Mouse (Mus musculus) hindbrain, embryonic 11.5 days (tissue): Measurements from ENCODE around the gene Idi1. TPM values are rescaled to one million over a fixed set of nuclear protein-coding genes. Genes with fewer than 3 reads are reported as not detected.

Experiments used
- ATAC-seq: fragments of 200-750 bp; cut with Nextera tagmentation; 2 replicates; pipeline ENCODE4 v1.8.0; 2017; ENCODE audit warnings: mild to moderate bottlenecking, moderate TSS enrichment, moderate library complexity; ENCODE audit not compliant: low FRiP score
- DNase-seq: peaks from one replicate; pipeline ENCODE4 v3.0.0-alpha.2; 2015; ENCODE audit warnings: low spot score
- H3K27ac ChIP-seq: fragments of 300-500 bp; sonication (generic); 2 replicates; pipeline ENCODE4 v1.5.1; 2014; ENCODE audit warnings: mild to moderate bottlenecking, low read depth, low read length
- H3K27me3 ChIP-seq: fragments of 300-500 bp; sonication (generic); 2 replicates; pipeline ENCODE4 v1.6.1; 2014; ENCODE audit warnings: mild to moderate bottlenecking, low read length, moderate library complexity, mixed read lengths; ENCODE audit not compliant: control insufficient read depth, insufficient read depth
- H3K36me3 ChIP-seq: fragments of 300-500 bp; sonication (generic); 2 replicates; pipeline ENCODE4 v1.6.1; 2014; ENCODE audit warnings: mild to moderate bottlenecking, low read length, moderate library complexity, mixed read lengths; ENCODE audit not compliant: control insufficient read depth, insufficient read depth
- H3K4me1 ChIP-seq: fragments of 300-500 bp; sonication (generic); replicated peaks from 2 replicates; pipeline ENCODE4 v1.6.1; 2014; ENCODE audit warnings: low read length, mixed read lengths; ENCODE audit not compliant: control insufficient read depth, insufficient read depth
- H3K4me2 ChIP-seq: fragments of 300-500 bp; sonication (generic); replicated peaks from 2 replicates; pipeline ENCODE4 v1.6.1; 2014; ENCODE audit warnings: mild to moderate bottlenecking, low read depth, low read length
- H3K4me3 ChIP-seq: fragments of 300-500 bp; sonication (generic); 2 replicates; pipeline ENCODE4 v1.5.1; 2014; ENCODE audit warnings: low read depth, low read length
- H3K9ac ChIP-seq: fragments of 300-500 bp; sonication (generic); 2 replicates; pipeline ENCODE4 v1.6.1; 2014; ENCODE audit warnings: low read depth, low read length
- H3K9me3 ChIP-seq: fragments of 300-500 bp; sonication (generic); 2 replicates; pipeline ENCODE4 v1.6.1; 2016; ENCODE audit warnings: low read length; ENCODE audit not compliant: control insufficient read depth
- WGBS: fragments of 180-500 bp; shearing (Covaris S2); extraction: QIAGEN DNeasy Blood & Tissue Kit; methylation state at CpG from one replicate; pipeline ENCODE4 v1.1.7; 2014; 5-methylcytosine and 5-hydroxymethylcytosine counted together
- polyA plus RNA-seq: library from polyadenylated mRNA; unstranded; fragments of >200 nt; fragmentation: Nextera tagmentation; extraction: Ambion mirVana; gene quantifications from 2 replicates; pipeline ENCODE4 v1.2.1, GENCODE M21; 2014

Gene Idi1
- polyA plus RNA-seq, 1 experiment from 2014 or later, result 165 TPM

DNA sequence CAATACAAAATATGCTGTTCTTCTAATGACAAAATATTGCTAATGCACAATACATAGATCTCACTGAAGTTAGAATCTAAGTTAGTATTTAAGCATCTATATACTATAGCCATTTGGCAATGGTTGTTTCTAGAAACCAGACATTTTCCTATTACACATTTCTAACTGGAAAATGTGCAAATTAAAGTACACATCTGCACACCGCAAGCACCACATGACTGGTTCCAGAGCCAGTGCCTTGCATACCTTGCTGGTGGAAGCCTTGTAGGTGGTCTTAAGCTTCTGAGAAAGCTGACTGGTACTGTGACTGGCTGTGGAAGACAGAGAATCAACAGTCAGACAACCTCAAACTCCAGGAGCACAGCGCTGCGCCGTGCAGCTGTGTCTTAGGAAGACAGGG, 31.9 kb upstream of the Idi1 start:
- Histone ChIP-seq H3K9me3 (no peaks in the 10 kb centered on the region), H3K4me3 (no peak overlapping the region), H3K36me3 (peaks cover 5% of the 10 kb centered on the region; the same call in 1 of the 2 replicates), H3K27ac (no peak overlapping the region), H3K9ac (no peak overlapping the region), H3K4me2 (no peak overlapping the region), H3K27me3 (no peaks in the 10 kb centered on the region), H3K4me1 (no peaks in the 10 kb centered on the region)
- DNase-seq (no peak), ATAC-seq (no peak)
- WGBS, result 95% methylated on average over 4 of the region's 4 CpGs

DNA sequence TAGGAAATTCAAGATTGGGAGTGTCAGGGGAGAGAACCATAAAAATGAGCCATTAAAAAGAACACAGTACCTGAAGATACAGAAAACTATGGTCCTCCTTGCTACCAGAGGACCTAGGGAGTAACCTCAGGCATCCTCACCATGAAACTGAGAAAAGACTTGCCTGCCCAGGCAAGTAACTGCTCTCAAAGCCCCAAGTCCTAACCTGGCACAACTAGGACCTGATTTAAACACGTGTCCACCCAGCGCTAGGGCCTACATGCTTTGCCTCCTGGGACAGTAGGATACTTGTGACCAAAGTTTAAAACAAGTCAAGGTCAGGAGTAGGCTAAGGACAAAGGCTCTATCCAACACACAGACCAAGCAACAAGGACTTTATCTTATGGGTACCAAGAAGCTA, 30.5 kb upstream of the Idi1 start:
- Histone ChIP-seq H3K4me2 (no peak overlapping the region), H3K36me3 (peaks cover 3% of the 10 kb centered on the region; the same call in 1 of the 2 replicates), H3K4me3 (no peak overlapping the region), H3K4me1 (no peaks in the 10 kb centered on the region), H3K9me3 (no peaks in the 10 kb centered on the region), H3K27me3 (no peaks in the 10 kb centered on the region), H3K9ac (no peak overlapping the region), H3K27ac (no peak overlapping the region)
- no peak for ATAC-seq
- no peak for DNase-seq
- WGBS, result 87% methylated on average over 2 of the region's 2 CpGs

DNA sequence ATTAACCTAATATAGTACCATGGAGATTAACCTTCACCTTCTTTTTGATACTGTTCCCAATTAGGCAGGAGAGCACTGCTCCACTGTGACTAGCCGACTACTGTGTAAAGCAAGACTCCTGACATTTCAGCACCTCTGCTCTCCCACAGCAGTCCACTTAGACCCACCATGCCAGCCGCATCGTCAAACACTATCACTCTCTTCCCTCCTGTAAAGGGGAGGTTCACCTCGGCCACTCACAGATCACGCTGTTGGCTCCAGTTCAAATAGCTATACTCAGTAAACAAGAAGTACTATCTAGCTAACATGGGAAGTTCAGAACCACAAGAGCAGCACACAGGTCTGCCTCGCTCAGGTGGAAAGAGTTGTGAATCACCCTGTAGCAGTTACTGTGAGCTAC, 26.8 kb upstream of the Idi1 start:
- DNase-seq (no peak), ATAC-seq (no peak)
- Histone ChIP-seq H3K27me3 (no peaks in the 10 kb centered on the region), H3K4me1 (no peaks in the 10 kb centered on the region), H3K9me3 (no peaks in the 10 kb centered on the region), H3K9ac (no peak overlapping the region), H3K36me3 (peaks cover 3% of the 10 kb centered on the region; the same call in 1 of the 2 replicates), H3K4me2 (no peak overlapping the region), H3K27ac (no peak overlapping the region), H3K4me3 (no peak overlapping the region)
- WGBS, result 97% methylated on average over 6 of the region's 6 CpGs

DNA sequence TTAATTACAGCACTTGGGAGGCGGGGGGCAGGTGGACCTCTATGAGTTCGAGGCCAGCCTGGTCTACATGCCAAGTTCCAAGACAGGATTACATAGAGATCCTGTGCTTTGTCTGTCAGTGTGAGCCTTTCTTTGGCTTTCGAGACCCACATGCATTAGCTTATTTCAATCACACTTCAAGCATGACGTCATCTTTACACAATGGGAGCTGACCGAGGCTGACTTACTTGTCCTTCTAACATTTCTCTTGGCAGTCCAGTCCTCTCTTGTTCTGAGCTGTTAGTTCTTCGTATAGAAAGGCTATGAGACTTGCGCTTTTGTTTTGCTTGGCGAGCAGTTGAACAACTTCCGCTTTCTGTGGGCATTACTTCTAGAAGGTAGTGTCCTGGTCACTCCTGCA, 24.4 kb upstream of the Idi1 start:
- Histone ChIP-seq H3K9ac (no peak overlapping the region), H3K36me3 (no peaks in the 10 kb centered on the region), H3K4me2 (no peak overlapping the region), H3K4me3 (no peak overlapping the region), H3K27me3 (no peaks in the 10 kb centered on the region), H3K9me3 (no peaks in the 10 kb centered on the region), H3K27ac (no peak overlapping the region), H3K4me1 (no peaks in the 10 kb centered on the region)
- ATAC-seq, result no peak
- DNase-seq, result no peak
- 94% methylated on average over 9 of the region's 9 CpGs for WGBS

DNA sequence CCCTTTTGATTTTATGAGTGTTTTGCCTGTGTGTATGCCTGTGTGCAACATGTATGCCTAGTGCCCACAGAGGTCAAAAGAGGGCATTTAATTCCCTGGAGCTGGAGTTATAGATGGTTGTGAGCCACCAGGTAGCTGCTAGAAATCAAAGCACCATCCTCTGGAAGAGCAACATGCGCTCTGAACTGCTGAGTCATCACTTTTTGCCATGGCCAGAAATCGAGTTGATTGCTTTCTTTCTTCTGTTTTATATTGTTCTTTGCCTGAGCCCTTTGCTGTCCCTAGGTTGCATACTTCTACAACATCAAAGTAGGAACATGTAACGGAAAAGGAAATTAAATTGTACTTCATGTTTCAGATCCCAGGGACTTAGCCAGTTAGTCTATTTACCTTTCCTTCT, 20.3 kb upstream of the Idi1 start:
- WGBS, result 91% methylated on average over 3 of the region's 3 CpGs
- H3K4me1 ChIP-seq, result no peaks in the 10 kb centered on the region
- no peaks in the 10 kb centered on the region for H3K36me3 ChIP-seq
- H3K27ac ChIP-seq, result no peak overlapping the region
- no peak overlapping the region for H3K4me2 ChIP-seq
- ATAC-seq (no peak), DNase-seq (no peak)
- no peaks in the 10 kb centered on the region for H3K9me3 ChIP-seq
- no peak overlapping the region for H3K4me3 ChIP-seq
- no peaks in the 10 kb centered on the region for H3K27me3 ChIP-seq
- H3K9ac ChIP-seq, result no peak overlapping the region

DNA sequence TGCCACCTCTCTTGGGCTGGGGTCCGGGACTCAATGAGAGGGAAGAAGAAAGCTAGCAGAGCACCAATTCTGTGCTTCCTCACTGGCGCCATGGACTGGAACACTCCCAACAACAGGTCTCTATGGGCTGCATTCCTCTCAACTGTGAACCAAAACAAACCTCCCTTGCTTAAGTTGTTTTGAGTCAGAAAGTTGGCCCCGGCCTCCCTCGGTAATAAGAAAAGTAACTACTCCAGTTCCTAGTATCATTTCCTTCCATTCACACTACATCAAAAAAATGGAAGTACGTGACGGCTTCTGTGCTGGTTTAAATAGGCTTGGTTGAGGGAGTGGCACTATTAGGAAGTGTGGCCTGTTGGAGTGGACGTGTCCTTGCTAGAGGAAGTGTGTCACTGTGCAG, 18.7 kb upstream of the Idi1 start:
- ATAC-seq (no peak), DNase-seq (no peak)
- H3K36me3 ChIP-seq, result no peaks in the 10 kb centered on the region
- H3K27ac ChIP-seq, result no peak overlapping the region
- H3K9me3 ChIP-seq, result no peaks in the 10 kb centered on the region
- H3K4me2 ChIP-seq, result no peak overlapping the region
- no peak overlapping the region for H3K9ac ChIP-seq
- no peaks in the 10 kb centered on the region for H3K4me1 ChIP-seq
- H3K4me3 ChIP-seq, result no peak overlapping the region
- WGBS, result 92% methylated on average over 7 of the region's 7 CpGs
- no peaks in the 10 kb centered on the region for H3K27me3 ChIP-seq

DNA sequence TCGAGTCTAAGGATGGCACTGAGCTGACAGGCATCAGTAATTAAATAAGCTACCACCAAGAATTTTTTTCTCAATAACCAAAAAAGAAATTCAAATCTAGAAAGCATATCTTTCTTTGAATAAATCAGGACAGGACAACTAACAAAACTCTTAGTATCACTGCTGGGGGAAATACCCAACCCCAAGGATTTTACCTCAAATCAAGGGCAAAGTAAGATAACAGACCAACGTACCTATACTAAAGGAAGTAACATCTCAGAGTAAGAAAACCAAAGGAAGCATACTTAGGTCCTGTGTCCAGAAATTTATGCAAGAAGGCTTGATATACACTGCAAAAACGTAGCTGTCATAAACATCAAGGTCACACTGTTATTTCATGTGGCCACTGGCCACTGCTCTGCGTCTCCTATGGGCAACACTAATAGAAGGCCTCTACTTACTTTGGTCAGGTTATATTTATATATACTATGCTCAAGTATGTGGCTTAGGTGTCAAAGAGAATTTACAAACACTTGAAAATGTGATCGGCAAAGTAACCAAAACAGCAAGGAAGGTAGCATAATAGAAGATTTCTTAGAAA, 15.6 kb upstream of the Idi1 start:
- no peaks in the 10 kb centered on the region for H3K9me3 ChIP-seq
- H3K4me2 ChIP-seq, result peak overlapping the region; percentile 71
- no peak overlapping the region for H3K27ac ChIP-seq
- H3K27me3 ChIP-seq, result no peaks in the 10 kb centered on the region
- 82% methylated on average over 5 of the region's 5 CpGs for WGBS
- DNase-seq (no peak), ATAC-seq (no peak)
- H3K36me3 ChIP-seq, result no peaks in the 10 kb centered on the region
- peak overlapping the region; percentile 89 for H3K4me3 ChIP-seq
- no peaks in the 10 kb centered on the region for H3K4me1 ChIP-seq
- peak overlapping the region; percentile 88 for H3K9ac ChIP-seq

DNA sequence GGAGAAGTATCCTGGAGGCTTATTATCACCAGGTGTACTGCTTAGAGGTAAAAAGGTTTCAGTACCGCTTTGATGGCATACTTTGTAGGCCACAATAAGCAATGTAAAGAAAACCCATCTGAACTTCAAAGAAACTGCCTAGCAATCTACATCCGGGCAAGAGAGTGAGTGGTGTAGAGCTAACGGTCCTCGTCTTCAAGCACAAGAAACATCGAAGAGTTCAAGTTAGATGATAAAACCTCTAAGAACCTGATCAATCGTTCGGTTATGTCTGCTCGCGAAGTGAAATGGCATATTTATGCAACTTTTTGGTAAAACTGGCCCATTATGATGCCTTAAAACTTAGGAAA, 15.2 kb upstream of the Idi1 start:
- DNase-seq (peak; percentile 39), ATAC-seq (no peak)
- Histone ChIP-seq H3K9me3 (no peaks in the 10 kb centered on the region), H3K4me1 (no peaks in the 10 kb centered on the region), H3K4me2 (peak overlapping the region; percentile 71), H3K9ac (peak overlapping the region; percentile 88), H3K27me3 (no peaks in the 10 kb centered on the region), H3K4me3 (peak overlapping the region; percentile 89), H3K27ac (peak overlapping the region; percentile 96; the same call in 1 of the 2 replicates), H3K36me3 (no peaks in the 10 kb centered on the region)
- WGBS, result 9% methylated on average over 9 of the region's 9 CpGs

DNA sequence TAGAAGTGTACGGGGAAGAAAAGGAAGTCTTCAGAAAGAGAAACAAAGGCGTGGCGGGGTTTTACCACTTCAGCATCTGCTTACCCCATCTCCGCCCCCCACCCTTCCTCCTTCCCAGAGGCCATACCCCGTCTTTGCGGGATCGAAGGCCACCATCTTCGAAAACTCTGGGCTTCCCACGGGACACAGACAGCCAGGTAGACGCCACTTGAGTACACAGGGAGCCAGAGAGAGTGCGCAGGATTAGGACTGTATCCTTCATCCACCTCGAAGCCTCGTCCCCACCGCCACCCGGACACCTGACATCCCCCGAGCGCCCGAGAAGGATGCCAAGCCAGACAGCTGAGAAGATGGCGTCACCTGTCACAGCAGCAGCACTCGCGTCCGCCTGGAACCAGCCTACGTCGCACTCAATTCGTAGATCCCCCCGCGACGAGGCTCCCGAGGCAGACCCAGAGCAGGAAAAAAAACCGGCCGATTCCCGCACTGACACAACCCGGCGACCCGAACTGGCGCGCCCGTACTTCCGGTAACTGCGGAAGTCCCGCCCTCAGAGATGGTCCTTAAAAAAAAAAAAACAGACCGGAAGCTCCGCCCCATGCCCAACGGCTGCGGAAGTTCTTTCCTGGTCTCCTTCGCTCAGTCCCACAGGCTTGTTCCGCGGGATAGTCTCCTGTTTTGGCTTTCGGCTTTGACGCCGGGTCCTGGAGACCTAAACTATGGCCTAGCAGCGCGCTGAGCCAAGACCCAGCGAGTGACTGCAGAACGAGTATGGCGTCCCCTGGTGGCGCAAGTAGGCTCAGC, 14.6 kb upstream of the Idi1 start:
- Histone ChIP-seq H3K27me3 (no peaks in the 10 kb centered on the region), H3K27ac (peak overlapping the region; percentile 96), H3K9me3 (no peaks in the 10 kb centered on the region), H3K4me2 (peak overlapping the region; percentile 71), H3K9ac (peak overlapping the region; percentile 88), H3K4me3 (peak overlapping the region; percentile 89), H3K36me3 (no peaks in the 10 kb centered on the region), H3K4me1 (no peaks in the 10 kb centered on the region)
- DNase-seq, result peak; percentile 90
- under 1% methylated on average over 57 of the region's 57 CpGs for WGBS
- ATAC-seq, result peak; percentile 93
